Mouse (Mus musculus) left cerebral cortex, adult 9 months (tissue): ENCODE results near the gene Cacna1g.

Source experiments
- DNase-seq, 2 experiments: peaks; one replicate each; pipeline ENCODE4 v3.0.0; 2022; ENCODE audit warnings: low spot score in 2 of 2

The Cacna1g gene

DNA sequence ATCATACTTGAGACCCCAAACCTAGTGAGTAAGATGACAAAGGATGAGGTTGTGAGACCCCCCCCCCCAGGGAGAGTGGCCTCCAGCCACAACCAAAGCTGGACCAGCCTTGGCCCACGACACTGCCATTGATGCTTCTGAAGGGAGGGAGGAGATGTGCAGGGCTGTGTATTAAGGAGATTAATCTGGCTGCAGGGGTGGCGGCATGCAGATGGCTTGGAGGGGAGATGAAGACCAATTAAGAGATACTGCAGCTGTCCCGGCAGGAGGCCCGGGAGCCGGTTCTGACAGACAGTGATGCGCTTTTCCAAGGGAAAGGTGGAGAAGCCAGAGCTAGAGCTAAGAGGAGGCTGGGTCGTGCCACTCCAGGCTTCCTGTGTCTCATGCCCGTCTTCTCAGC lies 24.8 kb downstream of the Cacna1g start:
- no peak for DNase-seq

DNA sequence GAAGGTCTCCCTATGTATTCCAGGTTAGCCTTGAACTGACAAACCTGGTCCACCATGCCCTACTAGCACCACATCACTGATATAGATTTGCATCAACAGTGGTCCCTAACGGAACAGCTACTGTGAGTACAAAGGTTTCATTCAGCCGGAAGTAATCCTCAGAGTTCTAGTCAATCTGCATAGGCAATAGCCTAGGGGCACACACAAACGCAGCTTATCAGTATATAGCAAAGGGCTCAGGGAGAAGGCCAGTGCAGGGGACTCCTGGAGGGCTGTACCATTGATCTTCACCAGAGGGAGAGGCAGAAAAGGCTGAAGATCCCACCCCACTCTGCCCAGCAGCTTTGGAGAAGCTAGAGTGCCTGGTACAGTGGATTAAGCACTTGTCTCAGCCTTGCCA lies 27.0 kb downstream of the Cacna1g start:
- no peak for DNase-seq

DNA sequence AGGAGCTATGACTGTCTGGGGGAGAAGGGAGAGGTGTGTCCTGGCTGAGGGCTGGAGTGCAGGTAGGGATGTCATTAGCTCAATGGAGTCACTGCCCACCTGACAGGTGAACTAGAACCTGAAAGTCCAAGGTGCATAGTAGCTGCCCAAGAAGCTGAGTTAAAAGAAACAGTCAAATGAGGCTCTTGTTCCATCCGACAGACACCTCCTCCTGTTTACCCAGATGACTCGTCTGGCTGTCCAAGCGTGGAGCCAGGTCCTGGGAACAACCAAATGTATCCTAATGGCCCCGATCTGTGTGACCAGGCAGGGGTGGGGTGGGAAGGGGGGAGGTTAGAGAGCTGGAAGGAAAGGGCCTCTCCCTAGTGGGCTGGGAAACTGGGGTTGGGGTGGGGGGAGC lies 28.7 kb downstream of the Cacna1g start:
- no peak for DNase-seq

DNA sequence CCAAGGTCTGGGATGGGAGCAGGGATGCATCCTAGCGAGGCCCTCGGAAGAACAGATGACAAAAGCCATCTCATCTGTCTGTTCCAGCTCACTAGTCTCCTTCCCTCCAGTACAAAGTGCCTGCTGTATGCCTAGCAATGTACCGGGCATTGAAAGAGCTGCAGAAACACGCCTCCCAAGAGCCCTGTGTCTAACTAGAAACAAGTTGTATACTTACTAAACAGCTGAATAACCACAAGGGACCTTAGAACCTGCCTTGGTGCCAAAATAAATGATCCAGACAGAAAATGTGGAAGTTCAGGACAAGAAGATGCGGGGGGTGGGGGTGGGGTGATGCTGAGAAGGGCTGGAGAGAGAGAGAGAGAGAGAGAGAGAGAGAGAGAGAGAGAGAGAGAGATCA lies 29.2 kb downstream of the Cacna1g start:
- DNase-seq, result no peak

DNA sequence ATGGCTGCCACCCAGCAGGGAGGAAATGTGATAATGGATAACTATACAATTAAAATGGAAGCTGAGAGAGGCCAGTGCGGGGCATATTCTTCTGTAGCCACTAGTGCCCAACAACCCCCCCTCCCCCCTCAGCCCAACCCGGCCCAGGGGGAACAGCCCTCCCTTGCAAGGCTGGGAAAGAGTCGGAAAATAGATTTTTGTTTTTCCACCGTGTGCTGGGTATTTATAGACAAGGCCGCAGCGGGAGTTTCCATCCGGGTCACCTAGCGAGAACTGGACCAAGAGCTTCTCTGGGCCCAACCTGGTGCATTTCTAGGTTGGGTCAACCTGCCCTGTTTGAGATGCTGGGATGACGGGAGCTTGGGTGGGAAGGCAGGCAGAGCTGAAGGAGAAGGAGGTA lies 32.2 kb downstream of the Cacna1g start:
- no peak for DNase-seq

DNA sequence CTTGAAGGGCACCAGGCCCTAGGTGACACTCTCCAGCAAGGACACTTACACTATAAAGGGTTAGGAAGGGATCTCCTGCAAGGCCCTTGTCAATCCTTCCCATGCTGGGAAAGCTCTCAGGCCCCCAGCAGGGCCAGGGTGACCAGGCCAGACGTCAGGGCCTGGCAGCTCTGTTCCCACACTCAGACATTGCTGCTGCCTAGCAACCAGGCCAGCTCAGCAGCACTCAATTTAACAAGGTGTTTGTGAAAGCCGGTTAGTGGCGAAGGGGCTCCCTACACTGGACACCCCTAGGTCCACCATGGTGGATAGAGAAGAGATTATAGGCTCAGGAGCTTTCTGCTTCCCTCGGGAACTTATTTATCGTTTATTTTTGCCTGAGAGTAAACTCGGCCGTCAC lies 32.9 kb downstream of the Cacna1g start:
- DNase-seq, result no peak

DNA sequence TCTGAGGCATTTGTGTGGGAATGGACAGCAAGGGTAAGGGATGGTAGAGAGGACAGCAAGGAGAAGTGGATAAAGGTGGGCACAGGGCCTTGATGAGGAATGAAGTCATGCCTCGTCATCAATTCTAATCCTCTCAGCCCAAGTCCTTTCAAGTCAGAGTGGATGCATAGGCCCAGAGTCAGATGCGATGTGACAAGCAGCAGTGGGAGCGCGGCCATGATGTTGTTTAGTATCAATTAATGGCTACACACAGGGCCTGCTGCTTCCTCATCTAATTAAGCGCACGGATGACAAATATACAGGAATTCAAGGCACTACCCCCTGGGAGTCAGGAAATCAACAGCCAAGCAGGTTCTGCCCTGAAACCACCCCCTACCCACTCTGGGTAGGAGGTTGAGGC lies 33.6 kb downstream of the Cacna1g start:
- DNase-seq, result no peak

DNA sequence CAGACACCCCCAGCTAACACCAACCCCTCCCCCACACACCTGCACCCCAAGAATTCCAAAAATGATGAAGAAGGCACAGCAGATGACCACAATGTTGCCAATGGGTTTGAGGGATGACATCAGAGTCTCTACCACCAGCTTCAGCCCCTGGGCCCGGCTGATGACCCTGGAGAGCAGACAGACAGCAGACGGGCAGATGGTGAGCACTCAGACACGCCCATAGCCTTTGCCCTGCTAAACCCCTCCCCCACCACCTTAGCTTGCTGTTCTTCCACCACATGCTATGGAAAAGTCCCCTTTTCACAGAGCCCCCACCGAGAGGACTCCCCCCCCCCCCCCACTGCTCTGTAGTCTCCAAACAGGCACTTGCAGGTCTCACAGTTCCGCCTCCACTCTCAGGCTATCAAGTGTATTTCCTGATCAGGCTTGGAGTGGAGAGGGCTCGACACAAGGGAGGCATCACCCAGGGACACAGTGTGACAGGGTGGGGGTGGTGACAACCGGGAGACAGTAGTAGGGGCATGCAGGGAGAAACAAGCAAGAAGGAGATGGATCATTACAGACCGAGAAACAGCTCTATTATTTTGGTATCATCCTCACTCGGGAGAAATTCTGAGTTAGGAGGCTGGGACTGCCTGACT lies 44.9 kb downstream of the Cacna1g start:
- DNase-seq, result no peak

DNA sequence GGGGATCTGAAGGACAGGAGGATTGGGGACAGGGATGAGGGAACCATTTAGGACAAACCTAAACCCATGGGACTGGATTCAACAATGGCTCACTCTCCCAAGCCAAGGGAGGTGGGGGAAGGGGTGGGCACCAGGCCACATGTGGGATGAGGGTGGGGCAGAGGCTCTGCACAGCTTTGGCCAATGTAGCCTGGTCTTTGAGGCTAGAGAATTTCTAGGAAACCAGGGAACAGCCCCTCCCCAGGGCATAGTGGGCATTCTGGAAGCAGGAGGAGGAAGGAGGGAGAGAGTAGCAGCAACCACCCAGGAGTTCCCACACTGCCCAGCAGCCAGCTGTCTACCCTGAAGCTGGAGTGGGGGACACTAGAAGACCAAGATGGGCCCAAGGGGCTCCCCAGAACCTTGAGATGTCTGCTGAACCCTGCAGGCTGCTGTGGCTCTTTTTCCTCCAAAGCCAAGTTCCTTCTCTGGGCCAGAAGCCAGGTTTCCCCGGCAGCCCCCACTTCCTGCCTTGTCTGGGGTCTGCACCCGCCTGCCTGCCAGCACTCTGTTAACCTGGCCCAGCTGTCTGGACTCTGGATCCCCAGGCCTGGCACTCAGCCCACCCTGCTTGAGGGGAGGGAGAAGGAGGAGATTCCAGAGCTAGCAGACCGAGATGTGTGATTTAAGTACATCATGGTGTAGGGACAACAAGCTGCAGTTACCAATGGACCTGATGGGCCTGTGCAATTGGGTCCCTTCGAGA lies 45.7 kb downstream of the Cacna1g start:
- DNase-seq, result no peak

DNA sequence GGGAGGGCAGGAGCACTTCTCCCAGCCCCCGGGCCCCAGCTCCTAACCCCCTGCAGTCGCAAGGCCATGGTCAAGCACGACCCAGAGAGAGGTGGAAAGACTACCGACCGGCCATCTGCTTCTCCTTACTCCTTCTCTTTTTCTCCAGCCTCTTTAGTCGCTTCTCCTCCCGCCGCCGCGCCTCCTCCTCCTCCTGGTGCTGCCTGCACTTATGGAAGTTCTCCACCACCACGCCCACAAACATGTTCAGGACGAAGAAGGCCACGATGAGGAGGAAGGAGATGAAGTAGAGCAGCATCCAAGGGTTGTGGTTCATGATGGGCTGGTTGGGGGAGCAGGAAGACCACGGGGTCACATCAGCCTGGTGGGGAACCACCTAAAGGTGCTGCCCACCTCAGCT lies 48.3 kb downstream of the Cacna1g start:
- DNase-seq, result peak in 1 of 2 experiments; percentile 71

DNA sequence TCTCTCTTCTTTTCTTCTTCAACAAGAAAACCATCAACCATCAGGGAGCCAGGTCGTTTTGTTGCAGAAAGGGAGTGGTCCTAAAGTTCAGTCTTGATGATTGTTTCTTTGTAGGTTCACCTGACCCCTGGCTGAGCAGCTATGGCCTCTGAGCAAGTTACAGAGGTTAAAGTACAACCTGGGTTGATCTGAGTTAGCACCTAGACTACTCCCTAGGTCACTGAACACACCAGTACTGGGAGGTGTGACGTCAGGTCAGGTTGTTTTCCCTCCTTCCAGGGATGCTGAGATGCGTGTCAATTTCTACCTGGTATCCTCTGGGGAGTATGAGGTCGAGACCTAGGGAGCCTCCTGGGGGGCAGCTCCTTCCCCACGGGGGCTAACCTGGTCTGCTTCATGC lies 48.8 kb downstream of the Cacna1g start:
- no peak for DNase-seq

DNA sequence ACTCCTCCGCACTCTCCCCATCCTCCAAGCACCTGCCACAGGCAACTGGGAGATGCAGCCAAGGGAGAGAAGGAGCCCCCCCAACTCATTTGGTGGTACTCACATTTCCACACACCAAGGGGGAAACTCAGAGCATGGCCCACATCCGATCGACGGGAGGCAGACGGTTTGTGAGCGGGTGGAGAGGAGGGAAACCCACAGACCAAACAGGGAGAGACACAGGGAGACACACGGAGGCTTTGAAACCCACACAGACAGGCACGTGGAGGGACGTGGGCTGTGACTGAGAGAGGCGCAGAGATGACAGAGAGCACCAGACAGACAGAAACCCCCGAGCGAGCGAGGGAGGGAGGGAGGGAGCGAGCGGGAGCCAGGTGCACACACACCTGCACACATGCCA lies 49.6 kb downstream of the Cacna1g start:
- peak in 1 of 2 experiments; percentile 54 for DNase-seq

DNA sequence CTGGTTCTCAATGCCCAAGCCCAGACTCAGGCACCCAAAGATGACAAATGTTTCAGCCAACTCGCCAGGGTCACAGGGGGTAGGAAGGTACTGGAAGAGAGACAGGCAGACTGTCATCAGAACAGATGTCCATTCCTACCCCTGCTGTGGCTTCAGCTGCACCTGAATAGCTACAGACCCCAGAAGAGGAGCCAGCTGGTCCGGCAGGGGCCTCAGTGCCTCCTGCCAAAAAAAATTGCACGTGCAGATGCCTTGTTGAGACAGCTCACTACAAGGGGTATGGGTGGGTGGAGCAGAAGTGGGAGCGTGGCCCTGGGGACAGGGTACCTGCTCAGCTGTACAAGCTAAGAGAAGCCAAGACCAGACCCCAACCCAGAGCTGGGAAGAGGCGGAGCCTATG lies 50.1 kb downstream of the Cacna1g start:
- DNase-seq, result no peak

DNA sequence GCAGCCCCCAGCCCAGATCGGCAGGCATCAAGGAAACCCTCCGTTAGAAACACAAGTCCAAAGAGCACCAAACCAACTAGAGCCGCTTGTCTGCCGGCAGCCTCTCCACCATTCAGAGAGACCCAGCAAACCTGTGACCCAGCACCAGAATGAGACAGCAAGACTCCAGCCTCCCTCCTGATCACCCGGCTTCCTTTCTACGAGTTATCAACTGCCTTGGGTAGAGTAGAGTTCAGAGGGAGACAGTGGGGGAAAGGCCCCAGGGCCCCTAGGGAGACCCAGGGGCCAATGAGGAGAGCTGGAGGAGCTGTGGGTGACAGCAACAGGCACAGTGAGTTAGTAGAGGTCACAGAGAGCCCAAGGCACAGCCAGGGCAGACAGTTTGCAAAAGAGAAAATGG lies 53.0 kb downstream of the Cacna1g start:
- no peak for DNase-seq

DNA sequence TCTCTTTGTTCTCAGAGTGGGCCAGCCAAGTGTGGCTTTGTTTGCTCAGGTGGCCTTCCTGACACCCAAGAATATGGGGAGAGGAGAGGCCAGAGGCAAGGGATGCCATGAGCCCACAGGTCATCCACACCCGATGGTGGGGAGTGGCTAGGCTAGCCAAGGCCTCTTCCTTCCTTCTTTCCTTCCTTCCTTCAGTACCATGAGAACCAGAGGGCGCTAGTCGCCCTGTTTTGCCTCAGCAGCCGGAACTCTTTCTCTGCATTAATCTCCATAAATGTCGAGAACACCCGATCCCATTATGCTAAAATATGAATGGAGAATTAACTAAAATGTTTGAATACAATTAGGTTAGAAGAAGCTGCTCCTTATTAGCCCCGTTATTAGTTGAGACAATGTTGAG lies 53.7 kb downstream of the Cacna1g start:
- peak in 1 of 2 experiments; percentile 55 for DNase-seq

DNA sequence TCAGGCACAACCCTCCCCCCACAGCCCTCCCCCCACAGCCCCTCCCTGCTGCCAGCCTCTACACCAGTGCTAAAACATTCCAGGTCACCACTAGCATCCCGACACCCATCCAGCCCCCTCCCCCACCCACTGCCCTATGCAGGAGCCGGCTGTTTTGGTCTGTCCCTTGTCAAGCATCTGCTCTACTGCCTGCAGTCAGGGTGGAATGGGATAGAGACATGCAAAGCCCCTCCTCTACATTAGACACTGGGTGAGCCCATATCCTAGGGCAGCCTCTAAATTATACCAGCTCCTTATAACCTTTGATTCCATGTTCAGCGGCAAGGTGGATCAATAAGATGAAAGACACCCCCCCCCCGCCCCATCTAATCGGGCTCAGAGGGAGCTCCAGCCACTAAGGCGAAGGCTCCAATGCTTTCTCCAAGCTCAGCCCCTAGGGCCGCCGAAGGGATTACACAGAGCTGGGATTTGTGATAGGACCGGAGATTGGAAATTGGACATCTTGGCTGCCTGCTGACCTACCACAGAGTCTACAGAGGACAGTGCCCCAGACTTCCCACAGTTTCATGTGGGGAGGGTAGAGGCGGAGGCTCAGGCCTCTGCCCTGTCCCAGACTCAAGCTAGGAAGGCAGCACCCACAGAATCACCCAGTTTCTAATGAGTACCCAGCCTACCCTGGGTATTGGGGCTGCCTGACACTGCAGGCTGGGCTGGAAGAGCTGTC lies 54.8 kb downstream of the Cacna1g start:
- DNase-seq, result no peak

DNA sequence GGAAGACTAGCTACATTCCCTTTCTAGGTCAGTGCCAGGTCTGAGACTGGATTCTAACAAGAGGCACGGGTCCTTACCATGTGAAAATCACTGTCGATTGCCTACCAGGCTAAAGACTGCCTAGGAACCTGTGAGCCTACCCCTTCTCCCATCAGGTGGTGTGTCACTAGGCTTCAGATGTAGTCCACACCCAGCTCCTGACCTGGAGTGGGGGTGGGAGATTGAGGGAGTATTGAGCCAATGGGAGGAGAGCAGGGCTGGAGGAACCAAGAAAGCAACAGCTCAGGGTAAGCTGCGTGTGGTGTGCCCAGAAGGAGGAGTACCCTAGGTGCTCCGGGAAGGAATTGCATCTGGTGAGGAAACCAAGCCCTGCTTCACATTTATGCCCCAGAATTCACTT lies 60.0 kb downstream of the Cacna1g start:
- DNase-seq, result no peak

DNA sequence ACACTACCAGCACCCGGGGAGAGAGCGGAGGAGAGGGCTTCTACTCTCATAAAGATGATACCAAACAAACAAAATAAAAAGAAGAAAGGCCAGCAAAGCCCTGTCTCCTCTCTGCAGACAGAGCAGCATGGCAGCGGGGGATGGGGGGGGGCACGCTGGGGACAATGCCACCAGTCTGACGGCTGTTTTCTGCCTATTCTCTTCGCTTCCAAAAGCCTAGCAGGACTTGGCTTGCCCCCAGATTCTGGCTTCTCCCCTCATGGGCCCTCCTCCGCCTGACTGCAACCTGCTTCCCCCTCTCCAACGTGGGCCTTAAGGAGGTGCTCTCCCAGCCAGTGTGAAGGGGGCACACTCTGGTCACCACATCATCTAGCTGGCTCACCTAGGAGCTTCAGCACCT lies 60.5 kb downstream of the Cacna1g start:
- DNase-seq, result peak in 1 of 2 experiments; percentile 47

DNA sequence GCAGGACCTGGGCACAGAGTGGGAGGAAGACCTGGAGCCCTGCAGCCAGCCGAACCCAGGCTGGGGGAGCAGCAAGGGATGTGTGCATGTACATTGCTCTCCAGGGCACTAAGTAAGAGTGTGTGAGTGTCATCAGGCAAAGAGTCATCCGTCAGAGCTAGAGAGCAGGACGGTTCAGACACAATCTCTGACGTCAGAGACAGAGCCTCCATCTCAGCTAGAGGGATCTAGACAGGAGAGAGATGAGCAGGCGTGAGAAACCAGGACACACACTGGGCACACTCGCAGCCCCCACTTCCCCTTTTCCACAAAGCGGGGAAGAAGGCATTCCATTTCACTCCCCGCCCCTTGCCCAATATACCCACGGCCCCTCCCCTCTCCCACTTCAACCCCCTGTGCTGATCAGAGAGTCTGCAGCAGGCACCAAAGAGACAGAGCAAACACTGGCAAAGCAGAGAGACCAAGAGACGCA lies 61.0 kb downstream of the Cacna1g start:
- no peak for DNase-seq

DNA sequence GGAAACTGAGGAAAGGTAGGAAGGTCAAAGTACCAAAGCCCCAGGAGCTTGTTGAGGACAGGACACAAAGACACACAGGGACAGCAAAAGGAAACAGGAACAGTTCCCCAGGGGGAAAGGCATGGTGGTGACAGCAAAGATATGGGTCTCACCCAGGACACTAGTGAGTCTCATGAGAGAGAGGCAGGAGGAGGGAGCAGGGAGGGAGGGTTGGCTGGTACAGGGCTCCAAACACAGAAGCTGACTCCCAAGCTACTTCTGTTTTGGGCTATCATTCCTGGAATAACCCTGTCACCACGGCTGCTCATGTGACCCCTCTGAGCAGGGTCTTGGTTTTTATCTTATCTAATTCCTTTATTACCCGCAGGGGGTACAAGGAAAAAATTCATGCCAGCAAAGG lies 61.4 kb downstream of the Cacna1g start:
- no peak for DNase-seq

DNA sequence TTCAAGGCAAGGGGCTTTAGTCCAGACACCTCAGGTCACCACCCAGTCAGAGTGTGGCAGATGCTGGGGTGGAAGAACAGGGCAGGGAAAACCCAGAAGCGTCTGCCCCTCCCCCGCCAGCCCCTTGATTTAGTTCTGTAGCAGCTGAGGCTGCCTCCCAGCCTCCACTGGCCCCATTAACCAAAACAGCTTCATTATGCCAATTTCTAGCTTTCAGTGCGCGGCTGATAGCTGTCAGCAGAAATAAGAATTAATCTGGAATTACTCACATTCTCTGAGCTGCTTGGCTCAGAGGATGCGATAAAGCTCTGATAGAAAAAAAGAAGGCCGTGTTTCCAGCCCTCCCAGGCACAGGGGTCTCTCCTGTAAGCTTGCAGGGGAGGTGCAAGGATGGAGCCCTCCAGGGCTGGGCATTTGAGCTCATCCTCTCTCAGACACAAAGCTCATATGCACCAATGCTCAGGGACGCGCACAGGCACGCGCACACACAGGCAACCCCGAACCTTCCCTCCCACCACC lies 66.1 kb downstream of the Cacna1g start:
- no peak for DNase-seq

DNA sequence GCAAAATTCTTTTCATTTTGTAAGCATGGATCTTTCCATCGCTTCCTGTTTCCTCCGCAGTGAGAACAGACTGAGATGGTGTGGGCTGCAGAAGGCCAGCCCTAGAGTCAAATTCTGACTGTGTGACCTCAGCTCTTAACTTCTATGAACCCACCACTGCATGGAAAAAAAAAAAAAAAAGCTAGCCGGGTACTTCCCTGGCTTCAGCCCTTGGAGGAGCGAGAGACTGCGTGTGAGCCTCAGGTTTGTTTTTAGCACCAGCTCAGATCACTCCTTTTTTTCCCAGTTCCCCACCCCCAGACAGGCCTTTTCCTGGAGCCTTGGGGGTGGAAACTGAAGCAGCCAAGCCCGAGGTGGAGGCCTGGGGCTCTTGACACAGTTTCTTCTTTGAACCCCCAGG lies 68.7 kb downstream of the Cacna1g start:
- no peak for DNase-seq
